Mouse (Mus musculus) fat pad, adult 2 months (tissue): Measurements from ENCODE around the gene Ncl.
"Not testable (repeated sequence)": the region's sequence is repeated elsewhere in the genome, so short reads cannot be mapped to it uniquely, and the experiment has no call there.

Source experiments
- DNase-seq: peaks from one replicate; pipeline ENCODE4 v3.0.0-alpha.2; 2011; ENCODE audit warnings: low read depth, low spot score; ENCODE audit errors: extremely low read depth

Ncl gene

GRCm38 (mm10) chr1:86360441-86360840, 1.2 kb upstream of the Ncl start:
- DNase-seq = no peak

DNA sequence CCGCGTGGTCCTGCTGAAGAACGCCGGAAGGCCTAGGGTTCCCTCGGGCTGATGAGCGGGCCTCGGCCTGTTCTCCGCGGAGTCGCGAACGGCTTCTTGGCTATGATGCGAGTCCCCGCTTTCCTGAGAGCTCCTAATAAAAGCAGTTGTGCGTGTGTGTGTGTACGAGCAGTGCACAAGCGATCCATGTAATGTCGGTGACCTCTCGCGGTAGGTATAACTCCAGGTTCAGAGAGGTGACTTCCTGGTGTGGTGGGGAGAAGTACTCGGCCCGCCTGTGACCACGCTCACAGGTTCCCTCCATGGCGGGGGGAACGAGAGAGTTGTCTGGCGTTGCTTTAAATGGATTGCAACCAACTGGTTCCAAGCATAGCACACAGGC, 589 bp upstream of the Ncl start:
- no peak for DNase-seq

DNA sequence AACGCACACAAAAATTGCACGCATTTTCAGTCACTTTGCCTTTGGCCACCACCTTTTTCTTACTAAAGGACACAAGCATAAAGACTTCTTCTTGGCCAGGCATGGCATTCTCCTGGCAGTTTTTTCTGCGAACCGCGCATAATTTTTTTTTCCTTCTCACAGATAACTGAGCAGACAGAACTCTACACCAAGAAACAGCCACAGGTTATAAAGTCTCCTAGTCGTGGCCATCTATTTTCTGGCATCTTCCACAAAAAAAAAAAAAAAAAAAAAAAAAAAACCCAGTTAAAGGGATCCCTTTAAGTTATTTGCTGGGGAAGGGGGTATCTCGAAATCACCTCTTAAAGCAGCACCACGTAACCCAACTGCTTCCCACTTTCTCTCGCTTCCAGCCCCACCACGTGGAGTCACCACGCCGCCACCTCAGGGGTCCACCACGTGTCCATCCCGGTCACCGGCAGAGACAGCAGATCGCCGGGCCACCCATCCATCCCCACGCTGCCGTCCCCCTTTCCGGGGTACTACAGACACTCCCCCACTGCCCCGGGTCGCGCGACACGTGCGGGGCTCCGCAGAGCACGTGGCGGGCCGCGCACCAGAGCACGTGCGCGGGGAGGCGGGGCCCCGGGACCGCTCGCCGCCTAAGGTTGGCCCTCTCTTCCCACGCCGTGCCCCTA, 833 bp downstream of the Ncl start:
- no peak for DNase-seq

DNA sequence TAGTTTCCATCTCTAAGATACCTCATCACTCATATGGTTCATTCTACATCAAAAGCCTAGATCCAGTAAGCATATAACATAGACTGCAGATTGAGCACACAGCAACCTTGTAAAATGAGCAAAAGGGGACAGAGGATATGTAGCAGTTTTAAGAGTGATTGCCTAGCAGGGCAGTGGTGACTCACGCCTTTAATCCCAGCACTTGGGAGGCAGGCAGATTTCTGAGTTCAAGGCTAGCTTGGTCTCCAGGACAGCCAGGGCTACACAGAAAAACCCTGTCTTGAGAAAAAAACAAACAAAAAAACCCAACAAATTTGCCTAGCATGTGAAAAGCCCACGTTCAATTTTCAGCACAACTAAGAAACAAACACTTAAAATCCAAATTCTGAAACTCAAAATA, 5.0 kb downstream of the Ncl start:
- no peak for DNase-seq

- DNase-seq = no peak
Measured at GRCm38 (mm10) chr1:86350576-86350975, 8.6 kb downstream of the Ncl start.

DNA sequence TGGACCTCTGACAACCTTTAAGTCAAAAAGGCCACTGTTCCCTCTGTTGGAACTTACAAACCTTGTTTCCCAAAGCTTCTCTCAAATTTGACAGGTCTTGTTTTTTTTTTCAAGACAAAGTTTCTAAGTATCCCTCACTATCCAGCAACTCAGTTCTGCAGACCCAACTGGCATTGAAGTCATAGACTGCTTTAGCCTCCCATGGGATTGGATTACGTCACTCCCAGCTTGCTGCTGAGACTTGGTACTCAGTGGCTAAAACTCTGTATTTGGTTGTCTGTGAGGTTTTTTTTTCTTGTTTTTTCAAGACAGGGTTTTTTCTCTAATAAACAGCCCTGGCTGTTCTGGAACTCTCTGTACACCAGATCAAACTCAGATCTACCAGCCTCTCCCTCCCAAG, 9.5 kb downstream of the Ncl start:
- no peak for DNase-seq

- no peak for DNase-seq
Measured at GRCm38 (mm10) chr1:86349201-86349600, 10.0 kb downstream of the Ncl start.

GRCm38 (mm10) chr1:86348801-86349200, 10.4 kb downstream of the Ncl start:
- DNase-seq = no peak

DNA sequence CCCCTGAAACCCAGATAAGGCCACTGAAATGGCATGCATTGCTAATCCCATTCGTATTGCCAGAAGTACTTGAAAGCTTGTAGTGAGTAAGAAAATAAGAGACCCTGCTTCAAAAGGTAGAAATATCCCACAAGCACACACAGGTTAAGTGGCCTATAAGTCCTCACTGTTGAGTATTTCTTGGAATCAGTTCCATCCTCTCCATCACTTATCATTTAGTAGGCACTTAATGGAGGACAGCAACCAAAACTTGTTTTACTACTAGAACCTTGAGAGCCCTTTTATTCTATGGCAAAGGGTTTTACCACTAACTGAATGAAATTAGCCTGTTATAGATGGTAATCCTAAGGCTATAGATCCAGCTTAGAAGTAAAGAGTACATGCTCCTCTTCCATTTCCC, 11.1 kb downstream of the Ncl start:
- no peak for DNase-seq

DNA sequence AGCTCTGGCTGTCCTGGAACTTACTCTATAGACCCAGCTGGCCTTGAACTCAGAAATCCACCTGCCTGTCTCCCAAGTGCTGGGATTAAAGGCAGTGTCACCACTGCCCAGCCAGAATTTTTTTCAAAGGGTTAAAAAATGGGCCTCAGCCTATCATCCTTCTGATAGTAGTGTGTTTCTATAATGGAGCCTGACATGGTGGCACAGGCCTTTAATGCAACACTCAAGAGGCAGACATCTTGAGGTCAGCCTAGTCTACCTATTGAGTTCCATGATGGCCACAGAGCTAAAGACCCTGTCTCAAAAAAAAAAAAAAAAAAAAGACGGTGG, 11.5 kb downstream of the Ncl start:
- no peak for DNase-seq

DNA sequence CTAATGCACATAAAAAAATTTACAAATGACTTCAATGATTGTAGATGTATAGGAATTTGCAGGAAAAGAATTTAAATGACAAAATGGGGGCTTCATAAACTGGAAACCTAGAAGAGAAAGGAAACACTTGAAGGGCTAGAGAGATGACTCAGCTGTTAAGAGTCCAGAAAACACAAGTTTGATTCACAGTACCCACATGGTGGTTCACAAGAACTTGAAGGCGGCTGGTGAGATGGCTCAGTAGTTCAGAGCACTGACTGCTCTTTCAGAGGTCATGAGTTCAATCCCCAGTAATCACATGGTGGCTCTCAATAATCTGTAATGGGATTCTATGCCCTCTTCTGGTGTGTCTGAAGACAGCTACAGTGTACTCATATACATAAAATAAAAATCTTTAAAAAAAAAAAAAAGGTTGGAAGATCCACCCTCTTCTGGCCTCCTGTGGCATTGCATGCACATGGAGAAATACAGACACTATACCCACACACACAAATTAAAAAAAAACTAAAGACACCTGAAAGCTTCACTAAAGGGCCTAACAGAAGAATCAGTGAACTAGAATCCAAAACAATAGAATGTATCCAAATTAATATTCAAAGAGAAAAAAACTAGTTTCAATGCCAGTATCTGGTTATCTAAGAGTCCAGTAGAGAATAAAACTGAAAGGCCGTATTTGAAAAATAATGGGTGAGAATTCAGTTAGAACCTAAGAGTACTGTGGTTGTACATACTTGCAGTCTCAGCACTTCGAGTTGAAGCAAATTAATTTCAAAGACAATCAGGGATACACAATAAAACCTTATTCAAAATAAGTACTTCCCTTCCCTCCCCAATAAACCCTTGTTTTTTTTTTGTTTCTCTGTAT, 12.1 kb downstream of the Ncl start:
- no peak for DNase-seq

DNA sequence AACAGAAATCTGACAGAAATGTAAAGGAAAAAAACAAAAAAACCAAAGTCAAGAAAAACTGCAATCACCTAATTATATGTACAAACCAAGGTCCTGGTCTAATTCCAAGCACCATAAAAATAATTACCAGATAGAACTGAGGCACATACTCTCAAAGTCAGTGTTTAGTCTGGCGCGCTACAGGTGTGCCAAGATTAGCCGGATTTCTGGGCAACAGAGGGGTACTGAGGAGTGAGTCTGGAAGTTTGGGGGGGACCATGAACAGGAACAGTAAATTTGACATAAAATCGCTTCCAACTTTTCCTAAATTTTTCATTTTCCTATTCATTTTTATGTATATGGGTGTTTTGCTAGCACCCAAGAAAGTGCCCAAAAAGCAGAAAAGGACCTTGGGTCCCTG, 13.2 kb downstream of the Ncl start:
- no peak for DNase-seq

- no peak for DNase-seq
Measured at GRCm38 (mm10) chr1:86345069-86345468, 14.1 kb downstream of the Ncl start.

DNA sequence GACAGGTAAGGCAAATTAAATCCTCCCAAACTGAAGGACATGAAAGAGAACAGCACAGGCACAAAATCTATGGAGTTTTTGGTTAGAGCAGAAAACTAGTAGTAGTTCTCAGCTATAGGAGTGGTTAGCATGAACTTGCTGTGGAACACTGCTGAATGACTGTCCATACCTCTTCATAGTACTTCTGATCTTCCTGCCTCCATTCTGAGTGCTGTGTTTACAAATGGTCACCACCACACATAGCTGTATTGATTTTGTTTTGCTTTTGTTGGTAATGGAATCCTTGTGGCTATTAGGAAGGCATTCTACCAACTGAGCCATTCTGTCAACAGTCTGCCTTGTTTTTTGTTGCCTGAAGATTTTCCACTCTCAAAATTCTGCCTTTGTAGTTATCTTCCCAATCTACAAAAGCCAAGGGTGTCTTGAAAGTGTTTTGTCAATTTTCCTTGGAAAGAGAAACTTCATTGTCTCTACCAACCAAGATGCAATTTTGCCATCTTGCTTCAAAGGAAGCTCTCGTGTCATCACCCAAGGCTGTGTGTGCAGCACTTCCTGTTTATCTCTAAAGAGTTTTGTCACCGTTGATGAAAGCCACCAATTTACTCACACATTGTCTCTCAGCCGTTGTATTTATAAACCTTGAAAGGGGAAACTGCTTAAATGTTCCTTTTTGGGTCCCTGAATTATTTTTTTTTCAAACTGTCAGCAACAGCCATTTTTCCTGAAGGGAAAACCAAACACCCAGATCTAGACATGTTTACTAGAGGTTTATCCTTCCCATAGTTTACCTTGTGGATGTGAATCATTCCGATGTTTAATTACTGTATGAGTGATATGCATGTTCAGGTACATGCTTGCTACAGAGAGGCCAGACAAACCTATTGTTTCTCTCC, 15.0 kb downstream of the Ncl start:
- no peak for DNase-seq

- DNase-seq = no peak
Measured at GRCm38 (mm10) chr1:86343087-86343645, 16.0 kb downstream of the Ncl start.

- DNase-seq = no peak
Measured at GRCm38 (mm10) chr1:86342371-86342770, 16.8 kb downstream of the Ncl start.

DNA sequence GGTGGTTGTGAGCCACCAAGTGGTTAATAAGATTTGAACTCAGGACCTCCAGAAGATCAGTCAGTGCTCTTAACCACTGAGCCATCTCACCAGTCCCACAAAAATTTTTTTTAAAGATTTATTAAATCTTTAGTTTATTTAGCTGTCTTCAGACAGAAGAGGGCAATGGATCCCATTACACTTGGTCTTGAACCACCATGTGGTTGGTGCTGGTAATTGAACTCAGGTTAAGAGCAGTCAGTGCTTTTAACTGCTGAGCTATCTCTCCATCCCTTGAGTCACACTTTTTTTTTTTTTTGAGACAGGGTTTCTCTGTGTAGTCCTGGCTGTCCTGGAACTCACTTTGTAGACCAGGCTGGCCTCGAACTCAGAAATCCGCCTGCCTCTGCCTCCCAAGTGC, 18.1 kb downstream of the Ncl start:
- not testable (repeated sequence) for DNase-seq

DNA sequence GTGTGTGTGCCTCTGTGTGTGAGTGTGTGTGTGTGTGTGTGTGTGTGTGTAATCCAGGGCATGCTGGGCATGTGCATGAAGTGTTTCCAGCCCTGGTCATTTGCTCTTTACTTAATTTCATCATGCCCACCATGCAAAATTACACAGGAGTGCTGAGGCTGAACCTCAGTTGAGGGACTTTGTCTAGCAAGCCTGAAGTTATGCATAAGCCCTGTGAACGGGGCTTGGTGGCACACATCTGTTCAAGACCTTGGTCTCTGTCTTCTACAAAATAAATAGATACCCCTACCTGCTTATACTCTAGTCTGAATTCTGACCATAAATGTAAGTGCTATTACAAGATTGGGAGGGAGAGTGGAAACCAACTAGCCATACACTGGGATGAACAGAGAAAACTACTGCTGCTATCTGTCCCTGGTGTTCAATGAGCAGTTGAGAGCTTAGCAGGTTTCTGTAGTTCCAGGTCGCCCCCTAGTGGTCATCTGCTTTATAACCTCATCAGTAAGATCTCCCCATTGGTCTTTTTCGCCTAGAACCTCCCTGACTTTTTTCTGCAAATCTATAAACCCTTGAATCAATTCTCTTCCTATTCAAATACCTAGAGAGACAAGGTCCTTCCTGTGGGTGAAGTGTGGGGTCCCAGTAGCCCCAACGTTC, 19.9 kb downstream of the Ncl start:
- DNase-seq = no peak

DNA sequence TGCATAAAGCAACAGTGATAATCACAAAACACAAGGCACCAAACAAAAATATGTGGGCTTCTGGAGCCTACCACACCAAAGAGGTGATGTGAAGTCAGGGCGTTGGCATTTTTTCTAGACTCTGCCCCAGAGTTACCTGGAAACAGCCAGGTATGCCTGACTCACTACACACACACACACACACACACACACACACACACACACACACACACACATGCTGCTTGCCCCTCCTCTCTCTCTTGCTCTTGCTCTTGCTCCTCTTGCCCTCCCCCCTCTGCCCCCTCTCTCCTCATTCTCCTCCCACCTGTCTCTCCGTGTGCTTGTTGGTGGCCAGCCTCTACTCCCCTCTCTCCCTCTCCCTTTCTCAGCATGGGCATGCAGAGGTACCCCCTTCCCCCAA, 22.9 kb downstream of the Ncl start:
- DNase-seq = no peak

- DNase-seq = no peak
Measured at GRCm38 (mm10) chr1:86320822-86321413, 38.3 kb downstream of the Ncl start.

DNA sequence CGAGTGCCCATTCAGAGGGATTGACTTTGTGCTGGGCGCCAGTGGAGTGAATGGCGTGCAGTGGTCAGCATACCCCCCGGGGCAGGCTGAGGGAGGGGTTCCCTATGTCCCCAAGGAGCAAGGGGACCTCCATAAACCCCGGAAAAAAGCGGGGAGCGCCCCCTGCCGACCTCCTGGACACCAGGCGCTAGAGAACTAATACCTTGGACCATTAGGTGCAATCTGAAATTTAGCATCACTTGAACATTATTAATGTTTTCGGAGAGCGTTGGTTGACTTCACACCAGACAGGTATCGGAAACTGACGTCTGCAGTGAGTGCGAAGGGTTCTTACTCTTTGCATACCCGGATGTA, 45.5 kb downstream of the Ncl start:
- no peak for DNase-seq
